Mouse (Mus musculus): ENCODE results near the gene Foxm1. TPM values are rescaled to one million over a fixed set of nuclear protein-coding genes. Genes with fewer than 3 reads are reported as not detected.

The Foxm1 gene
- polyA plus RNA-seq, 1 experiment from 2014 or later = 61.0 TPM

GRCm38 (mm10) chr6:128410305-128410704 is 47.5 kb downstream of the Foxm1 start:
- H3K4me1 ChIP-seq = no peaks in the 10 kb centered on the region
- H3K9me3 ChIP-seq = no peaks in the 10 kb centered on the region
- WGBS = 95% methylated on average over 13 of the region's 13 CpGs
- no peak for ATAC-seq (ENCODE audit: low FRiP score, low read depth)
- no peaks in the 10 kb centered on the region for H3K27me3 ChIP-seq
- H3K27ac ChIP-seq (replicated peaks) = no peak overlapping the region
- H3K4me3 ChIP-seq = no peak overlapping the region
- peaks cover 68% of the 10 kb centered on the region for H3K36me3 ChIP-seq
- H3K9ac ChIP-seq (replicated peaks) = no peak overlapping the region
- no peak overlapping the region for H3K4me2 ChIP-seq (replicated peaks)

- no peak overlapping the region for H3K27ac ChIP-seq (replicated peaks)
- ATAC-seq (ENCODE audit: low FRiP score, low read depth) = 0 out of 2 replicates have a peak, but pooled peaks have one; percentile 32
- no peak overlapping the region for H3K9ac ChIP-seq (replicated peaks)
- no peak overlapping the region for H3K4me2 ChIP-seq (replicated peaks)
- H3K9me3 ChIP-seq = no peaks in the 10 kb centered on the region
- no peaks in the 10 kb centered on the region for H3K4me1 ChIP-seq
- H3K36me3 ChIP-seq = peaks cover 71% of the 10 kb centered on the region
- no peaks in the 10 kb centered on the region for H3K27me3 ChIP-seq
- H3K4me3 ChIP-seq = no peak overlapping the region
- 21% methylated on average over 3 of the region's 3 CpGs for WGBS
Observed at GRCm38 (mm10) chr6:128411115-128411514, 48.3 kb downstream of the Foxm1 start.

GRCm38 (mm10) chr6:128416169-128416568 is 53.4 kb downstream of the Foxm1 start:
- Histone ChIP-seq H3K4me3 (no peak overlapping the region), H3K9me3 (no peaks in the 10 kb centered on the region), H3K36me3 (peaks cover 39% of the 10 kb centered on the region), H3K27ac (replicated peaks) (no peak overlapping the region), H3K4me1 (no peaks in the 10 kb centered on the region), H3K27me3 (no peaks in the 10 kb centered on the region), H3K4me2 (replicated peaks) (no peak overlapping the region), H3K9ac (replicated peaks) (no peak overlapping the region)
- ATAC-seq (ENCODE audit: low FRiP score, low read depth) = no peak
- WGBS = 83% methylated on average over 5 of the region's 5 CpGs

GRCm38 (mm10) chr6:128418076-128418475 is 55.3 kb downstream of the Foxm1 start:
- WGBS = 94% methylated on average over 1 of the region's 1 CpGs

GRCm38 (mm10) chr6:128421036-128421435 is 58.3 kb downstream of the Foxm1 start:
- Histone ChIP-seq H3K36me3 (peaks cover 15% of the 10 kb centered on the region; the same call in 1 of the 2 replicates), H3K27ac (replicated peaks) (no peak overlapping the region), H3K4me3 (no peak overlapping the region), H3K4me2 (replicated peaks) (no peak overlapping the region), H3K4me1 (peaks cover 5% of the 10 kb centered on the region; the same call in 1 of the 2 replicates), H3K27me3 (no peaks in the 10 kb centered on the region), H3K9me3 (no peaks in the 10 kb centered on the region), H3K9ac (replicated peaks) (no peak overlapping the region)
- no peak for ATAC-seq (ENCODE audit: low FRiP score, low read depth)
- WGBS = 93% methylated on average over 2 of the region's 2 CpGs

More at GRCm38 (mm10) chr6:128418076-128418475, 55.3 kb downstream of the Foxm1 start:
- Histone ChIP-seq H3K36me3 (peaks cover 24% of the 10 kb centered on the region), H3K4me3 (no peak overlapping the region), H3K9ac (replicated peaks) (no peak overlapping the region), H3K4me1 (no peaks in the 10 kb centered on the region), H3K27ac (replicated peaks) (no peak overlapping the region), H3K9me3 (no peaks in the 10 kb centered on the region), H3K27me3 (no peaks in the 10 kb centered on the region), H3K4me2 (replicated peaks) (no peak overlapping the region)
- no peak for ATAC-seq (ENCODE audit: low FRiP score, low read depth)

GRCm38 (mm10) chr6:128421480-128421879 is 58.7 kb downstream of the Foxm1 start:
- H3K9ac ChIP-seq (replicated peaks) = no peak overlapping the region
- H3K4me2 ChIP-seq (replicated peaks) = no peak overlapping the region
- H3K4me3 ChIP-seq = no peak overlapping the region
- H3K36me3 ChIP-seq = peaks cover 14% of the 10 kb centered on the region; the same call in 1 of the 2 replicates
- H3K4me1 ChIP-seq = peaks cover 5% of the 10 kb centered on the region; the same call in 1 of the 2 replicates
- no peak overlapping the region for H3K27ac ChIP-seq (replicated peaks)
- no peaks in the 10 kb centered on the region for H3K9me3 ChIP-seq
- no peak for ATAC-seq (ENCODE audit: low FRiP score, low read depth)
- no peaks in the 10 kb centered on the region for H3K27me3 ChIP-seq
- WGBS = 92% methylated on average over 3 of the region's 3 CpGs

- ATAC-seq (ENCODE audit: low FRiP score, low read depth) = 0 out of 2 replicates have a peak, but pooled peaks have one; percentile 24
- 50% methylated on average over 15 of the region's 16 CpGs for WGBS
- peak overlapping the region; percentile 97 for H3K27ac ChIP-seq (replicated peaks)
- no peaks in the 10 kb centered on the region for H3K27me3 ChIP-seq
- H3K4me3 ChIP-seq = peak overlapping the region; percentile 62
- H3K9ac ChIP-seq (replicated peaks) = peak overlapping the region; percentile 76
- peaks cover 25% of the 10 kb centered on the region for H3K36me3 ChIP-seq
- H3K4me2 ChIP-seq (replicated peaks) = peak overlapping the region; percentile 72
- peaks cover 5% of the 10 kb centered on the region; the same call in 1 of the 2 replicates for H3K4me1 ChIP-seq
- H3K9me3 ChIP-seq = no peaks in the 10 kb centered on the region
Observed at GRCm38 (mm10) chr6:128423496-128424268, 60.9 kb downstream of the Foxm1 start.

GRCm38 (mm10) chr6:128424269-128425019 is 61.7 kb downstream of the Foxm1 start, which contains the start of gene Itfg2:
Itfg2 (minus strand) TSS chr6:128424931.
- H3K4me1 ChIP-seq = peaks cover 5% of the 10 kb centered on the region; the same call in 1 of the 2 replicates
- WGBS = under 1% methylated on average over 42 of the region's 42 CpGs
- peaks cover 29% of the 10 kb centered on the region for H3K36me3 ChIP-seq
- peak within 1 kb of the TSS; percentile 62 for H3K4me3 ChIP-seq
- no peaks in the 10 kb centered on the region for H3K27me3 ChIP-seq
- peak within 1 kb of the TSS; percentile 72 for H3K4me2 ChIP-seq (replicated peaks)
- ATAC-seq (ENCODE audit: low FRiP score, low read depth) = peak; percentile 95
- H3K9ac ChIP-seq (replicated peaks) = peak within 1 kb of the TSS; percentile 76
- H3K9me3 ChIP-seq = no peaks in the 10 kb centered on the region
- peak within 1 kb of the TSS; percentile 97 for H3K27ac ChIP-seq (replicated peaks)

GRCm38 (mm10) chr6:128425046-128425445 is 62.3 kb downstream of the Foxm1 start:
- Histone ChIP-seq H3K9ac (replicated peaks) (peak overlapping the region; percentile 76; the same call in 1 of the 2 replicates), H3K27me3 (no peaks in the 10 kb centered on the region)

More at GRCm38 (mm10) chr6:128425046-128425445, 62.3 kb downstream of the Foxm1 start:
- peaks cover 5% of the 10 kb centered on the region; the same call in 1 of the 2 replicates for H3K4me1 ChIP-seq
- H3K9me3 ChIP-seq = no peaks in the 10 kb centered on the region
- peak overlapping the region; percentile 97 for H3K27ac ChIP-seq (replicated peaks)
- peaks cover 28% of the 10 kb centered on the region for H3K36me3 ChIP-seq
- H3K4me3 ChIP-seq = peak overlapping the region; percentile 62
- WGBS = 18% methylated on average over 9 of the region's 9 CpGs
- ATAC-seq (ENCODE audit: low FRiP score, low read depth) = peak; percentile 11; the same call in 1 of the 2 replicates
- H3K4me2 ChIP-seq (replicated peaks) = peak overlapping the region; percentile 72
